Mouse (Mus musculus): ENCODE measurements at regions not wholly inside any gene's neighbourhood (a gene's known extent, or its start where the extent isn't known, plus 50 kb on each side); places are given as distances from the start of the nearest gene placed in this dataset.

DNA sequence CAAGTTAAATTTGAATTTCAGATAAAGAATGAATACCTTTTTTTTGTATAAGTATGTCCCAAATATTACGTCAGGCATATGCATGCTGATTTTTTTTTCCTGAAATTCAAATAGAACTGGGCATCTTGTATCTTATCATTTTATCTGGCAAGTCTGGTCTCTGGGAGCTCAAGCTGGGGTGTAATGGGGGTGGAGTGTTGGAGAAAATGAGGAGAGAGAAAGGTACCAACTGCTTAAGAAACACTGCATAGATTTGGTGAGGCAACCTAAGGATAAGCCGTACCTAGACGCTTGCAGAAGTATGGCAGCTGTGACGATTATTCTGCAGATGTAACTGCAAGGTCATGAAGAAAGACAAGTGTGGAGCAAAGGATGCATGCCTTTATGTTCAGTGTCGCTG is 601.7 kb downstream of the Bcl11a start:
- DNase-seq (ENCODE audit: low spot score in 2 of 2), result no peak

DNA sequence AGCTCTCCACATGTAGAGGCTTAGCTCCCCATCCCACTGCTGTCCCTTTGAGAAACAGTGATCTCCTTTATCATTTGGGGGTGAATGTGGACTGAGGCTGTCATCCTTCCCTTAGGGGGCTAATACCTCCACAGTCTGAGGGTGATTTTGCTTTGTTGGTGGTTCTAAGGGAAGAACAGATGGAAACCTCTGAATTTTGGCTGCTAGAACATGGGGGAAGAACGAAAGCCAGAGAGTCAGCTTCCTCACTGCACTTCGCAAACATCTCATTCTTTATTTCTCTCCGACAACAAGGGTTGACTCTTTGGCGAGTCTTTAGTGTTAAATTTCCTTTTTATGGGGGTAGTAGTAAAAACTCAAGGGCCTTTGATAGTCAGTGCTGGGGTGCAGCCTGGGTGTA is 604.6 kb downstream of the Bcl11a start:
- no peak for DNase-seq (ENCODE audit: low spot score in 2 of 2)

DNA sequence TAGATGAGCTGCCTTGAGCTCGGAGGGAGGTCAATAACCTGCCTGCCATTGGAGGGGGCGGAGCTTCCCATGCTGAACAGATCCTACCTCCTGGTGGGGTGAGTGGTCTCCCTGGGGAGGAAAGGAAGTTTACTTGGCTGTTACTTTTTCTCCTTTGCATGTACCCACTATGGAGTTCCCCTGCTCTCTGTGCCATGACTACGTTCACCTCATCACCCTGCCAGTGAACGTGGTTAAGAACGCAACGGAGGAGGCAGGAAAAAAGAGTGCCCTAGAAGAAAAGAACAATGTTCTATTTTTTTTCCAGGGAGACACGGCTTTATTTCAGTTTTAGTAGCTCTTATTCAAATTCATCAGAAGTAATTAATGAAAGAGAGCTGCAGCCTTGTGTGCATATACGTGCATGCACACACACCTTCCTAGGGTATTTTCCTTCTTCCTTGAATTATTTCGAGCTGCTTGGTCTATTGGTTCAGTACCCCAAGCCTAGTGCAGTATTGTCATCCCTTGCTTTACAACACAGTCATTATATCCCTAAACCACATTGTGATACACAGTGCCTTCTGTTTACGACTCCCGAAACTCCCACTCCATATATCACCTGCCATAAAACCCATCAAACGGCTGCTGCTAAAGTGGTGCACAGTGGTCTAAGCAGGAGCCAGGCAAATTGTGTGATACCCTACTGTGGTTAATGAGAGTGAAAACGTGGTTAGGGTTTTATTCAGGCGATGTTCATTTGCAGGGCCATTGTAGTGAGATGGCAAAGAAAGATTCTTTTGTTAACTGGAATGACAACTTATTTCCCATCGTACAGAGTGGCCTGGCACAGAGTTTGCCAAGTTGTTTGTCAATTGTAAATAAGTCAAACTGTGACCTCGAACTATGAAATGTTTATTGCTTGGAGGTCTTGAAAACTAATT is 608.0 kb downstream of the Bcl11a start:
- no peak for DNase-seq (ENCODE audit: low spot score in 2 of 2)

DNA sequence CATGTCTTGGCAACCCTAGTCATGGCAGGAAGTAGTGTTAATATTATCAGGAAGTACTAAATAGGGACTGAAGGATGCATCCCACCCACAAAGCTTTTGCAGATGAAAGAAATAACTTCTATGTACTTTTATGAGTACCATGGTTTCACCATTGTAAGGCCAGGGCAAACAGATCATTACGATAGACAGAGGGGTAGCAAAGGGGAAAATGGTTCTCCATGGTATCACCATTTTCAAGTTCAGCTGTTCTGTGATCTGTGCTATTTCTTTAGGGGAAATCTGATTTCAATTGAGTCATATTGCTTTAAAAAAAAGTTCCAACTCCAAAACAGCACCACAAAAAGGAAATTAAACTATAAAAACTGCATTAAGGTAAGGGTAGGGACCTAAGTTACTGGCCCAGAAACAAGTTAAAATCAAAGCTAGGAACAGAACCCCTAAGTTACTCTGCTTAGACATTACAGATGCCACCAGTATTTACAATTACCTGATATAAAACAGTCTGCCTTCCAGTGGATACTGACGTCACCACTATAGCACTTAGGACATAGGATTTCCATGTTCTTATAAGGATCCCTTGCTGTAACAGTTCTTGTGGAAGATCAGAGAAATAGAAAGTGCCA is 610.4 kb downstream of the Bcl11a start:
- no peak for DNase-seq (ENCODE audit: low spot score in 2 of 2)

DNA sequence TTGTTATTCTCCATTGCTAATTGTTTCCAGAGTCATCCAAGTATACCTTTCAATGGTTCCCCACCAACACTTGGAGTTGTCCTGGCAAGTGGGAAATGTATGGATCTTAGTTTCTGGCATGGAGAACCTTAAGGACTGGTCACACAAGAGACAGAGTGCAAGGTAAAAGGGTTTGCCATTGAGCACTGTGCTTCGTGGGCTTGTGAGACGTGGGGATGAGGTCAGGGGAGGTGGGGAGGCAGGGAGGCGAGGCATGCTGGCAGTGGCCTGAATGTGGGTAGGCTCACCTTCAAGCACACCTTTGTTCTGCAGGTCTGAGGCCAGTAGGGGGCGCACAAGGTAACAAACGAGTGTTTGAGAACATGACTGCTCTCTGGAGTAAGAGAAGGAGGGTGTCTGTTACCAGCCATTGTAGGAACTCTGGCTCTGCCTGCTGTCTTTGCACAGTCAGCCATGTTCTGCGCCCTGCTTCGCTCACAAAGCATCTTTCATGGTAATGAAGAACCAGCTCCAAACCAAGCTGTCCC is 612.0 kb downstream of the Bcl11a start:
- no peak for DNase-seq (ENCODE audit: low spot score in 2 of 2)

DNA sequence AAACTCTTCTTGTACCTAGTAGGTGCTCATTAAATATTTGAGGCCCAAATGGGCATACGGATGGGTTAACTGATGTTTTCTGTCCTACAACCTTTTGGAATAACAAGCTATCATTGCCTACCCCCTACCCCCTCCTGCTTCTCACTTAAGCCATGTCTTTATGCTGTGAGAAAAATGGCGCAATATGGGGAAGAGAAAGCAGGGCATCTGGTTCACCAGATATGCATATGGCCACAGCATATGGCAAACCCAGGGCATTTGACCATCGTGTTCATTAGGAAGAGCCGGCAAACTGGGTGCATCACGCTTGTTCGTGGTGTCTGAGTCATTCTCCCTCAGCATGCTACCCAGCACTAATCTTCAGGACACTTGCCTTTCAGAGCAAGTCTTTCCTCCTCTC is 616.1 kb downstream of the Bcl11a start:
- DNase-seq (ENCODE audit: low spot score in 2 of 2), result no peak

DNA sequence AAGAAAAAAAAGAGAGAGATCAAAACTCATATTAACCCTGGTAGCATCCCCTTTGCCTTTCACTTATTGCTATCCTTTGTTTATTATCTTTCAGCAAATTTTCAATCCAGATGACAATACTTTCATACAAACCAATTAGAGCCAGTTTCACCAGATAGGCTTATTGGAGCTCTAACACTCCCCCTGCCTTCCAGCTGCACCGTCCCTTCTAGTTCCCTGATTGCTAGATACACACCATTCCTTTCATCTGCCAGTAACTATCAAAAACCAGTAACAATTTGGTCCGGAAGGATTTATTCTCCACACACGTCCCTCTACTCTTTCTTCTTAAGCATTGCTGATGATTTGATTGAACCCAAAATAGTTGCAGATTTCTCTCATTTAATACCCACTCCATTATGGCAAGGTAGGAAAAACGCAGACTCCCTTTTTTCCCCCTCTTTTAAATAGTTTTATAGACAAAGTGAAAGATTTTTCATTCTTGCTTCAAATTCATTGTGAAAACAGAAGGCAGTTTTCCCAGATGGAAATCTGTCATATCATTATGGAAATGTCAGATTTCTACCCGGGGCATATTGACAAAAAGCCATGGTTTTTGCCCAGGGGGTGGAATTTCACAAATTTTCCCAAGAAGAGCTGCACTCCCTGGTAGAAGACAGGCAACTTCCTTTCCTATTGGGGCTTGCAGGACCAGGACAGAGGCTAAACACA is 617.3 kb downstream of the Bcl11a start:
- DNase-seq (ENCODE audit: low spot score in 2 of 2), result no peak

DNA sequence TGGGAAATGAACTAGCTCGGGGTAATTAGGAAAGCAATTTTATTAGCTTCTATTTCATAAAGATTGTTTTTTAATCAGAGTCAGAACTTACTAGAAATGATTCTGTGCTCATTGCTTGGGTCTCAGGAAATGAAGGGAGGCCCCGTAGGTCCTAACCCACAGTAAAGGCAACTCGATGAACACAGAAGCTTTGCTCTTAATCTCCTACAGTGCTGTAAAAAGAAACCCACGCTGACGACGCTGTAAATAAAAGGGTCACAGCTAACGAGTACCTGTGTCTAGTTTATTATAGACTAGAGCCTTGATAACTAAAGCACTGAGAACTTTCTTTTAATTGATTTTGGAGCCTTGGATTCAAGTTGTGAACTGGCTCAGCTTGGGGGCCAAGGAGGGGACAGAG is 618.7 kb downstream of the Bcl11a start:
- no peak for DNase-seq (ENCODE audit: low spot score in 2 of 2)

DNA sequence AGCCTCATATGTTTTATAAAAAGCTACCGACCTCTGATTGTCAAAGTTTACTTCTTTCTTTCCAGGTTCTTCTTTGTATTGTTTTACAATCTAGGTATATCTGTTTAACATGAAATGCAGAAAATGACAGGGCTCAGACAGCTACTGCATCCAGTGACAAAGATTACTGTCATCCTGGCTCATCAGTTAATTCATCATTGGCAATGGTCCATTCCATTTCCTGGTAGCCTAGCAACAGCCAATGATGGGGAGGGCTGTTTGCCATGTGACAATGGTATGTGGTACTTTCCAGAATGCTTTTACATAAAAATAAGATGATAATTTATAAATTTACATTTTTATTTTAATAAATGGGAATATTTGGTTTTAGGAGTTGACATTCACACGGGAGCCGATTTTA is 630.9 kb downstream of the Bcl11a start:
- DNase-seq (ENCODE audit: low spot score in 2 of 2), result no peak

DNA sequence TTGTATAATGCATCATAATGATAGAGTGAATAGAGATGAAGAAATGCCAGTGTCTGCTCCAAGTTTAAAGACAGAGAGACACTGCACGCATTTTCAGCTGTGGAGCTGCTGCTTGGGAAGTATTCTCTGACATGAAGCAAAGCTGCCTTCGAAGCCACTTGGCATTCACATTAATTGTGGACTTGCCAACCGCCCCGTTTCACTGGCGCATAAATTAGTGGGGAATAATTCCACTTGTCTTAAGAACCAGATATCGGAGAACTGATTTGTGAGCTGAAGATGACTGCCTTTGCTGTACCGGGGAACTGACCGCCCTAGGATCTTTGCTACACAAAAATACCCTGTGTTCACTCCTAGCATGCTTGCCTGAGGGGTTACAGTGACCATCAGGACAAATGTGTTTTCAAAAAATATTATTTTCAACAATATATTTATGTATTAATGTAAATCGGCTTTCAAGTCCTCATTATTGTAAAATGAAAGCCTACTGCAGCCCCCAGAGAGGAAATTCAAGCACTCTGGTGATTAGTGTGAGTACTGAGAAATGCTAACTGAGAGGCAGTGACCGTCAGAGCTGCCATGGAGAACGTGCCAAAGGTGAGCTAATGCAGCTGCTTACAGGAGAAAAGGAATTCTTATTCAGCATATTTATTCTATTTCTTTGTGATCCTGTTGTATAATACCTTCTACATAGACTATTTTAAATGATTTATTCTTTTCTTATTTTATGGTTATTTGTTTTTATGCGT is 638.9 kb downstream of the Bcl11a start:
- DNase-seq (ENCODE audit: low spot score in 2 of 2), result peak in 1 of 2 experiments; percentile 46

DNA sequence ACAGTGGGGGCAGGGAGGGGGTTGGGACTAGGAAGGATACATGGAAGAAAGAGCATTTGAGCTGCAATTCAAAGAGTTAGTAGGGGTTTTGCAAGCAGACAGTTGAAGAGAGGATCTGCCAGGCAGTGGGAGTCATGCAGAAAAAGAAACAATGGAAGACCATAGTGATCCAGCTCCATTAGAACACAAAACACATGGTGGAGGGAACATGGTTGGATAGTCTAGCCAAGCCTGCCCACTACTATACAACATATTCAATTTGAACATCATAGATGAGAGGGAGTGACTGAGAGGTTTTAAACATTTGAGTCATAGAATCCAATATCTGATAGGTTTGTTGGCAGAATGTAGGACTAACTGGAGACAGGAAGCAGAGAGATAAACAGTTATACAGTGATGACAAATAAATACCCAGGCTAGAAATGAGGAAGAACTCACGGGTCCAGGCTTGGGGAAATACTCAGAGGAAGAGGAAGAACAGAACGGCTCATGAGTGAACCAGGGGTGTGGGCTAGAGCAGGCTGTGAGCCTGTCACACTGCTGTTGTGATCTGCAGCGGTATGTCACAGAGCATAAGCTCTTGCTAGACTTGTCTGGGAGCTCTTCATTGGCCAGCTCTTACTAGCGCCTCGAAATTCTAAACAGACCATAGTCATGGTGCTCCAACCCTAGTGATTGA is 646.5 kb downstream of the Bcl11a start:
- no peak for DNase-seq (ENCODE audit: low spot score in 2 of 2)

DNA sequence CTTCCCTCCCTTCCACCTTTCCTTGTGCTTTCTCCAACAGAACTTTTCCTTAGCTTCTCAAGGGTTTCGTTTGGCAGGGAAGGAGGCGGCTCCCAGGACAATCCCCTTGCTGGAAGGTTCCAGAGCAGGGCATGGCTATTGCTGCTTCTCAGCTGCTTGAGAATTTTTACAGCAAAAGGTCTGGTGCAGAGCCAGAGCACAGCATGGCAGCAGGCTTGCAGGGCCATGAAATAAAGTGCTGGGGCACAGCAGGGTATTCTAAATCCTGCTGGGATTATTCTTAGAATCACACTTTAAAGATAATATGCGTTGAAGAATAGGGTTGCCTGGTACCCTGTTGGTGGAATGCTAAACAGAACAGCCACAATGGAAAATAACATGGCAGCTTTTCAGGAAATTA is 648.5 kb downstream of the Bcl11a start:
- DNase-seq (ENCODE audit: low spot score in 2 of 2), result no peak

DNA sequence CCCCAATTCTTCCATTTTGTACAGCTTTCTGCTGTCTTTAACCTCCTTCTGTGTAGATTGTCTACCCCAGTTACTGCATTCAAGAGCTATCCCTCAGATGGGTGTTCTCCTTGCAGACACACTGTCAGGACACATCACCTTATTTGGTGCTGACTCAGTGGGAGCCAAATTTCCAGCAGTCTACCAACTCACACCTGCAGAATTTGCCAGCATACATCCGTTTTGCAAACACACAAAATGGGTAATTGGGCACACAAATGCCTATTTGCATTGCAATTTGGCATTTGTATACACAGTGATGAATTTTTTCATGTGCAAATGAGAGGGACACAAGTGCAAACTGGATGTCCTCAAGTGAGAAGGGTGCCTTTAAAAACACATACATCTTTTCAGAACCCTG is 649.5 kb downstream of the Bcl11a start:
- no peak for DNase-seq (ENCODE audit: low spot score in 2 of 2)

DNA sequence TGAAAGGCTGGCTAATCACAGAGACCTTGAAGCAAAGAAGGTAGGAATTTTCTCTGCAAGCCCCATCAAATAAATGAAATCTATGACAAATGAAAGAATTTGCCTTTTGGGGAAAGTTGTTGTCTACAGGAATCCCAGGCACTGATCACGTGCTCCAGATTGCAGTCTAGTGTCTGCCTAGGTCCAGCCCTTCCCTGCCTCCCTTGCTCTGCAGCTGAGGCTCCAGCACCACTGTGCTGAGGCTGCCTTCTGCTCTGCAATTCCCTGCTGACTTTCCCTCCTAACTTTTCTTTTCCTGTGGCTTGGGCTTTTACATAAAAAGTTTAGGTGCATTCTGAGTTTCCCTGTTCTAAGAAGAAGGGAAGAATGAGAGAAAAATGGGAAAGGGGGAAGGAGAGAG is 653.6 kb downstream of the Bcl11a start:
- DNase-seq (ENCODE audit: low spot score in 2 of 2), result no peak

DNA sequence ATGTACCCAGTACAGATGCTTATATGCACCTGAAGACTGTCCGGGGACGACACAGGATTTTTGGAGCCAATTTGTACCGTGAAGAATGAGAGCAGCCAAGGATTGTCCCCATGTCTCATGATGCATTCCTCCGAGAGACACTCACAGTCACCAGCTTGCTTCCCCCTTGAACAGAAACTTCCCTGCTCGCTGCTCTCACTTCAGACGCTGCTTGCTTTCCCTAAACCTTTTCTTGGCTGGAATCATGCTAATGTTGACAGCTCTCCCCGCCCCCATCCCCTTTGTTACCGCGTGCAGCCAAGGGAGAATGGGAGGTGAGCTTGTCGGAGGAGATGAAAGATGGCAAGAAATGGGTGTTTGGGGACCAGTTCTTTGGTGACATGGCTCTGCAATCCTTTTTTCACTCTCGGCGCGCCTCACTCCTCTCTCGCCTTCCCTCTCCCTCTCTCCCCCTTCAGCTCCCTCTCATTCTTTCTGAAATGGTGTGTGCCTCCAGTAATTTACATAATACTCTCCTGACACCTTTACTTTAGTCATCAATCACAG is 661.9 kb downstream of the Bcl11a start:
- DNase-seq (ENCODE audit: low spot score in 2 of 2), result no peak

DNA sequence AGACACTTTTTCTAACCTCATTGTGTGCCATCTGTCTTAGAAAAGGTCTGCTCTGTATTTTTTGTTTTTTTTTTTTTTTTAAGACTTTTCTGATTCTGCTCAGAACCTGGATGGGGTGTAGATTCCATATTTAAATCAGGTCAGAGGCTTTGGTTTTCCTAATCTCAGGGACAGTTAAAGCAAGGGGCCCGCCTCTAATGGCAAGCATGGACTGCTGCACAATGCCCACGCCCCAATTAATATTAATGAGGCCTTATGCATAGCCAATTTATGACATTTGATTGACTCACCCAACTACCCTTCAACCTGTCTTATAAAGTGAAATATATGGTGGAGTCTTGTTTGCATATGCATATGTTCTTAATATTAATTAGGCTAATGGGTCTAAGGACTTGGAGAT is 662.6 kb downstream of the Bcl11a start:
- no peak for DNase-seq (ENCODE audit: low spot score in 2 of 2)

DNA sequence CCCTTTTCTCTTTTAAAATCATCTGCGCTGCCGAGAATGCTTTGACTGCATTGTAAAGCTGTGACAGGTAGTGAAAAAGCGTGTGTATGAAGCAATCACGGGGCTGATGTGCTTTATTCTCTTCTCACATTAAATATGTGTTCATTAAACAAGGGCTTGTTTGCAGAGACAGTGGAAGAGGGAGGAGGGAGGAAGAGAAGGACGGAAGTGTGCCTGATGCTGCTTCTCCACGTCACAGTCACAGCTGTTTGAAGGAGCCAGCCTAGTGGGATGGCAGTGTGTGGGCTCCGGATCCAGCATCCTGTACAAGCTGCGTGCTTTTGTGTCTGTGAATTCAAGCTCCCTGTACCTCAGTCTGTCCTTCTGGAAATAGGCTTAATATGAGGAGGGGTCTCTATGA is 664.7 kb downstream of the Bcl11a start:
- DNase-seq (ENCODE audit: low spot score in 2 of 2), result peak; percentile 42 to 48

DNA sequence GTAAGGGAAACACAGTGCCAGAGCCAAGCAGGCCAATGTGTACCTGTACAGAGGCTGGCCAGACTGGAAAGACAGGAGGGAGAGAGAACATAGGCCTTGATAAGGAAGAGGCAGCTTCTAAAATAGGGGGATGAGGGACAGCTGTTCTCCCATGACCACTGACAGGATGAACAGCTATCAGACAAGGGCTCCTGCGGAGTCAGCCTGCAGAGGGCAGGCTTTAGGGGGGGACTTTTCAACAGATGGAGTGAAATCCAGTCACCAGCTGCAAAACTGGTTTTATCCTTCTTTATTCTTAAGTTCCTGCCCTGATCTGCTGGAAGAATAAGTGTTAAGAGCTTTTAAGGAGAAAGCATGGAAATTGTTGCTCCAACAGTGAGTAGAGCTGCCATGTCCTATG is 665.6 kb downstream of the Bcl11a start:
- no peak for DNase-seq (ENCODE audit: low spot score in 2 of 2)

DNA sequence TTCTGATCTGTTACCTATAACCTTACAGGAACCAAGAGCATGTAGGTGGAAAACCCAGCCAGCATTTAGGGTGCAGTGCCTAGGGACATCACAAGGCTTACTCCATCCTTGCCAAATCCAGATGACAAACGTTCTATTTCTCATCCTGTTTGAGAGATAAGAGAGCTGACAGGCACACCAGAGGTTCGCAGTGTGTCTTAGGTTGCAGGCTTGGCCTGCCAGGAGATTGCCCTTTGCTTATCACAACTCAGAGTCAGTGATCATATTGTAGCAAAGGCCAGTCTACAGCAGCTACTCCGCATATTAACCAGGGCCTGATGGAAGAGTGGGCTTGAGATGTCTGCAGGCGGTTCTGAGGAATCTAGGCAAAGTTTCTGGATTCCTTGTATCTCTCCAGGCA is 668.0 kb downstream of the Bcl11a start:
- no peak for DNase-seq (ENCODE audit: low spot score in 2 of 2)

DNA sequence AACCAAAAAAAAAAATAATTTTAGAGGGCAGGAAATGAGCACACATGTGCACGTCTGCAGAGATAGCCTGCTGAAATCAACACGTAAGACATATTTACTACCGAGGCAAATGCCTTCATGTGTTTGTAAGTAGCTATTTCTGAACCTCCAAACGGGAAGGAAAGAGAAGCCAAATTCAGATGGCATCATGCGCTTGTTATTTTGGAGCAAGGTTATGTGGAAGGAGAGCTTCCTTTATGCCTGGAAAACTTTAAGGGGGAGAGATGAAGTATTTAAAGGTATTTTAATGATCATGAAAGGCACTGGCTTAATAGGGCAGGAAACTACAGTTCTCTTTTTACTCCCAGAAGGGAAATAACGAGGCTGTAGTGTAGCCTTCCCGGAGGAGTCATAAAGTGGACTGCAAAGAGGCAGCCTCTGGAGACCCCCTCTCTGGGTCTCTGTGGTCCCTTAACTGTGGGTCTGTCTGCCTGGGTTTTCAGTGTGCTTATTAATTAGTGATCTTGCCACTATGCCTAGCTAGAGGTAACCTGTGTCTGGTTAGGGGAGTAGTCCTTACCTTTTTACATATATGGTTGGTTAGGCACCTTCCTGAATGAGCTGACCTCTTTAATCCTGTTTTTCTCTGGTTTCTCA is 672.4 kb downstream of the Bcl11a start:
- no peak for DNase-seq (ENCODE audit: low spot score in 2 of 2)
